Mouse (Mus musculus): ENCODE data around the gene Lgals1. TPM values are rescaled to one million over a fixed set of nuclear protein-coding genes. Genes with fewer than 3 reads are reported as not detected.
A peak's percentile ranks its signal among the peaks of the same experiment; 100 is the strongest.

Gene Lgals1
- polyA plus RNA-seq, 1 experiment from 2014 or later, result 673 TPM

GRCm38 (mm10) chr15:78930801-78931426 is 4.4 kb downstream of the Lgals1 start:
- Histone ChIP-seq H3K36me3 (ENCODE audit: insufficient read depth, low read length) (0 out of 2 replicates have a peak, but pooled peaks cover 7% of the 10 kb centered on the region), H3K27ac (ENCODE audit: low read length) (no peak overlapping the region), H3K4me3 (ENCODE audit: low read length) (no peak overlapping the region), H3K9ac (replicated peaks; ENCODE audit: low read length) (no peak overlapping the region), H3K27me3 (ENCODE audit: insufficient read depth, low read length) (no peaks in the 10 kb centered on the region), H3K4me1 (ENCODE audit: insufficient read depth, low read length) (peaks cover 31% of the 10 kb centered on the region), H3K9me3 (ENCODE audit: low read length) (no peaks in the 10 kb centered on the region), H3K4me2 (replicated peaks; ENCODE audit: low read depth, low read length) (no peak overlapping the region)
- 86% methylated on average over 7 of the region's 7 CpGs for WGBS
- no peak for ATAC-seq (ENCODE audit: low FRiP score, low TSS enrichment)

- no peaks in the 10 kb centered on the region for H3K27me3 ChIP-seq (ENCODE audit: insufficient read depth, low read length)
- no peak for ATAC-seq (ENCODE audit: low FRiP score, low TSS enrichment)
- WGBS, result 17% methylated on average over 3 of the region's 3 CpGs
- no peak overlapping the region for H3K4me2 ChIP-seq (replicated peaks; ENCODE audit: low read depth, low read length)
- no peak overlapping the region for H3K27ac ChIP-seq (ENCODE audit: low read length)
- no peak overlapping the region for H3K4me3 ChIP-seq (ENCODE audit: low read length)
- peaks cover 8% of the 10 kb centered on the region; the same call in 1 of the 2 replicates for H3K36me3 ChIP-seq (ENCODE audit: insufficient read depth, low read length)
- peaks cover 30% of the 10 kb centered on the region for H3K4me1 ChIP-seq (ENCODE audit: insufficient read depth, low read length)
- no peak overlapping the region for H3K9ac ChIP-seq (replicated peaks; ENCODE audit: low read length)
- H3K9me3 ChIP-seq (ENCODE audit: low read length), result no peaks in the 10 kb centered on the region
Measured at GRCm38 (mm10) chr15:78931577-78931976, 5.1 kb downstream of the Lgals1 start.

GRCm38 (mm10) chr15:78934784-78935320 is 8.3 kb downstream of the Lgals1 start, which contains the start of gene Nol12:
TSS of gene Nol12 (plus strand) at chr15:78934933.
- H3K36me3 ChIP-seq (ENCODE audit: insufficient read depth, low read length), result peaks cover 30% of the 10 kb centered on the region
- H3K27ac ChIP-seq (ENCODE audit: low read length), result peak within 1 kb of the TSS; percentile 80
- H3K9ac ChIP-seq (replicated peaks; ENCODE audit: low read length), result peak within 1 kb of the TSS; percentile 89
- peak; percentile 88 for ATAC-seq (ENCODE audit: low FRiP score, low TSS enrichment)
- no peaks in the 10 kb centered on the region for H3K9me3 ChIP-seq (ENCODE audit: low read length)
- peaks cover 12% of the 10 kb centered on the region for H3K4me1 ChIP-seq (ENCODE audit: insufficient read depth, low read length)
- peak within 1 kb of the TSS; percentile 81 for H3K4me3 ChIP-seq (ENCODE audit: low read length)
- H3K27me3 ChIP-seq (ENCODE audit: insufficient read depth, low read length), result no peaks in the 10 kb centered on the region
- peak within 1 kb of the TSS; percentile 82 for H3K4me2 ChIP-seq (replicated peaks; ENCODE audit: low read depth, low read length)
- 0% methylated on average over 41 of the region's 42 CpGs for WGBS

- Histone ChIP-seq H3K4me3 (ENCODE audit: low read length) (no peak overlapping the region), H3K36me3 (ENCODE audit: insufficient read depth, low read length) (peaks cover 42% of the 10 kb centered on the region), H3K4me2 (replicated peaks; ENCODE audit: low read depth, low read length) (no peak overlapping the region), H3K9me3 (ENCODE audit: low read length) (no peaks in the 10 kb centered on the region), H3K27me3 (ENCODE audit: insufficient read depth, low read length) (no peaks in the 10 kb centered on the region), H3K9ac (replicated peaks; ENCODE audit: low read length) (no peak overlapping the region; the same call in 1 of the 2 replicates), H3K27ac (ENCODE audit: low read length) (no peak overlapping the region), H3K4me1 (ENCODE audit: insufficient read depth, low read length) (peaks cover 12% of the 10 kb centered on the region)
- whole genome bisulfite sequencing, result 86% methylated on average over 12 of the region's 12 CpGs
- no peak for ATAC-seq (ENCODE audit: low FRiP score, low TSS enrichment)
Measured at GRCm38 (mm10) chr15:78936403-78936802, 9.9 kb downstream of the Lgals1 start.

- no peaks in the 10 kb centered on the region for H3K9me3 ChIP-seq (ENCODE audit: low read length)
- no peaks in the 10 kb centered on the region for H3K27me3 ChIP-seq (ENCODE audit: insufficient read depth, low read length)
- no peak for ATAC-seq (ENCODE audit: low FRiP score, low TSS enrichment)
- 92% methylated on average over 10 of the region's 10 CpGs for WGBS
- peaks cover 12% of the 10 kb centered on the region for H3K4me1 ChIP-seq (ENCODE audit: insufficient read depth, low read length)
- no peak overlapping the region for H3K4me2 ChIP-seq (replicated peaks; ENCODE audit: low read depth, low read length)
- no peak overlapping the region for H3K4me3 ChIP-seq (ENCODE audit: low read length)
- peaks cover 44% of the 10 kb centered on the region for H3K36me3 ChIP-seq (ENCODE audit: insufficient read depth, low read length)
- H3K27ac ChIP-seq (ENCODE audit: low read length), result no peak overlapping the region
- no peak overlapping the region for H3K9ac ChIP-seq (replicated peaks; ENCODE audit: low read length)
Measured at GRCm38 (mm10) chr15:78937311-78937710, 10.8 kb downstream of the Lgals1 start.

- H3K27ac ChIP-seq (ENCODE audit: low read length), result no peak overlapping the region
- 86% methylated on average over 2 of the region's 2 CpGs for WGBS
- peaks cover 12% of the 10 kb centered on the region for H3K4me1 ChIP-seq (ENCODE audit: insufficient read depth, low read length)
- no peak overlapping the region for H3K4me3 ChIP-seq (ENCODE audit: low read length)
- H3K27me3 ChIP-seq (ENCODE audit: insufficient read depth, low read length), result no peaks in the 10 kb centered on the region
- no peak for ATAC-seq (ENCODE audit: low FRiP score, low TSS enrichment)
- no peak overlapping the region for H3K4me2 ChIP-seq (replicated peaks; ENCODE audit: low read depth, low read length)
- peaks cover 44% of the 10 kb centered on the region for H3K36me3 ChIP-seq (ENCODE audit: insufficient read depth, low read length)
- no peaks in the 10 kb centered on the region for H3K9me3 ChIP-seq (ENCODE audit: low read length)
- no peak overlapping the region for H3K9ac ChIP-seq (replicated peaks; ENCODE audit: low read length)
Measured at GRCm38 (mm10) chr15:78937963-78938362, 11.4 kb downstream of the Lgals1 start.

GRCm38 (mm10) chr15:78940325-78940724 is 13.8 kb downstream of the Lgals1 start:
- Histone ChIP-seq H3K9ac (replicated peaks; ENCODE audit: low read length) (no peak overlapping the region), H3K4me2 (replicated peaks; ENCODE audit: low read depth, low read length) (no peak overlapping the region), H3K36me3 (ENCODE audit: insufficient read depth, low read length) (peaks cover 44% of the 10 kb centered on the region), H3K4me3 (ENCODE audit: low read length) (no peak overlapping the region), H3K27ac (ENCODE audit: low read length) (no peak overlapping the region), H3K4me1 (ENCODE audit: insufficient read depth, low read length) (peaks cover 11% of the 10 kb centered on the region), H3K9me3 (ENCODE audit: low read length) (no peaks in the 10 kb centered on the region), H3K27me3 (ENCODE audit: insufficient read depth, low read length) (no peaks in the 10 kb centered on the region)
- WGBS, result 92% methylated on average over 13 of the region's 13 CpGs
- ATAC-seq (ENCODE audit: low FRiP score, low TSS enrichment), result no peak

- H3K36me3 ChIP-seq (ENCODE audit: insufficient read depth, low read length), result peaks cover 34% of the 10 kb centered on the region
- H3K9me3 ChIP-seq (ENCODE audit: low read length), result no peaks in the 10 kb centered on the region
- H3K27me3 ChIP-seq (ENCODE audit: insufficient read depth, low read length), result no peaks in the 10 kb centered on the region; the same call in 1 of the 2 replicates
- 2% methylated on average over 9 of the region's 9 CpGs for WGBS
- peak overlapping the region; percentile 36 for H3K4me3 ChIP-seq (ENCODE audit: low read length)
- H3K9ac ChIP-seq (replicated peaks; ENCODE audit: low read length), result peak overlapping the region; percentile 32; the same call in 1 of the 2 replicates
- peaks cover 7% of the 10 kb centered on the region for H3K4me1 ChIP-seq (ENCODE audit: insufficient read depth, low read length)
- peak; percentile 68 for ATAC-seq (ENCODE audit: low FRiP score, low TSS enrichment)
- H3K4me2 ChIP-seq (replicated peaks; ENCODE audit: low read depth, low read length), result peak overlapping the region; percentile 55
- no peak overlapping the region for H3K27ac ChIP-seq (ENCODE audit: low read length)
Measured at GRCm38 (mm10) chr15:78942663-78943062, 16.1 kb downstream of the Lgals1 start.

- H3K27me3 ChIP-seq (ENCODE audit: insufficient read depth, low read length), result no peaks in the 10 kb centered on the region; the same call in 1 of the 2 replicates
- no peak for ATAC-seq (ENCODE audit: low FRiP score, low TSS enrichment)
- H3K4me1 ChIP-seq (ENCODE audit: insufficient read depth, low read length), result peaks cover 13% of the 10 kb centered on the region
- peaks cover 4% of the 10 kb centered on the region; the same call in 1 of the 2 replicates for H3K36me3 ChIP-seq (ENCODE audit: insufficient read depth, low read length)
- WGBS, result 84% methylated on average over 7 of the region's 7 CpGs
- no peak overlapping the region for H3K4me3 ChIP-seq (ENCODE audit: low read length)
- no peak overlapping the region for H3K27ac ChIP-seq (ENCODE audit: low read length)
- H3K9me3 ChIP-seq (ENCODE audit: low read length), result no peaks in the 10 kb centered on the region
- H3K9ac ChIP-seq (replicated peaks; ENCODE audit: low read length), result no peak overlapping the region
- H3K4me2 ChIP-seq (replicated peaks; ENCODE audit: low read depth, low read length), result no peak overlapping the region
Measured at GRCm38 (mm10) chr15:78946232-78946631, 19.7 kb downstream of the Lgals1 start.

- under 1% methylated on average over 24 of the region's 24 CpGs for WGBS
- Histone ChIP-seq H3K4me1 (ENCODE audit: insufficient read depth, low read length) (peaks cover 13% of the 10 kb centered on the region), H3K4me2 (replicated peaks; ENCODE audit: low read depth, low read length) (peak within 1 kb of the TSS; percentile 79), H3K9ac (replicated peaks; ENCODE audit: low read length) (peak within 1 kb of the TSS; percentile 68), H3K27me3 (ENCODE audit: insufficient read depth, low read length) (no peaks in the 10 kb centered on the region; the same call in 1 of the 2 replicates), H3K4me3 (ENCODE audit: low read length) (peak within 1 kb of the TSS; percentile 54), H3K27ac (ENCODE audit: low read length) (peak within 1 kb of the TSS; percentile 43; the same call in 1 of the 2 replicates), H3K9me3 (ENCODE audit: low read length) (no peaks in the 10 kb centered on the region), H3K36me3 (ENCODE audit: insufficient read depth, low read length) (0 out of 2 replicates have a peak, but pooled peaks cover 5% of the 10 kb centered on the region)
- peak; percentile 98 for ATAC-seq (ENCODE audit: low FRiP score, low TSS enrichment)
Measured at GRCm38 (mm10) chr15:78947657-78948056, 21.1 kb downstream of the Lgals1 start, which contains the start of gene Triobp. TSS of gene Triobp (plus strand) at chr15:78947724.

All from kidney, embryonic 16.5 days (tissue).